Mouse (Mus musculus) spleen, adult 18-20 months (tissue): ENCODE data around the gene Mapk8ip1.

Experiments used
- DNase-seq, 2 experiments: peaks; one replicate each; pipeline ENCODE4 v3.0.0; 2022; ENCODE audit warnings: mixed read lengths in 2 of 2

Gene Mapk8ip1

DNA sequence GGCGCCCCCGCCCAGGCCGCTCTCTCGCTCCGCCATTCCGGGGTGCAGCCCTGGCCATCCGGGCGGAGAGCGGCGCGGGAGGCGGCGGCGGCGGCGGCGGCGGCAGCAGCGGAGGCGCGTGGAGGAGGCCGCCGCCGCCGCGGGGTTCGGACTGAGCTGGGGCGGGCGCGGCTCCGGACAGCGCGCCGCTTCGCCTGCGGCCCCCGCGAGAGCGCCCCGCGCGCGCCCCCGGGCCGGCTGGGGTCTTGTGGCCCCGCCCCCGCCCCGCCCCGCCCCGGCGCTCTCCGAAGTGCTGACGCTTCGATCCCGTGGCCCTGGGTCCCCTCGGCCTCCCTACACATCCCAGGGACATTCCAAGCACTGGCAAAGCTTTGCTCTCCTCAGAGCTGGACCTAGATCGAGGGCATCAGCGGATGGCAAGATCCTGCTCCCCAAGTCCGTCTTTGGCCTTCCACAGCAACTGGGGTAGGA is at the start of gene Mapk8ip1:
Gene Mapk8ip1, minus strand, starts transcription at position 173 of the 471 bp plus-strand sequence.
- no peak for DNase-seq

DNA sequence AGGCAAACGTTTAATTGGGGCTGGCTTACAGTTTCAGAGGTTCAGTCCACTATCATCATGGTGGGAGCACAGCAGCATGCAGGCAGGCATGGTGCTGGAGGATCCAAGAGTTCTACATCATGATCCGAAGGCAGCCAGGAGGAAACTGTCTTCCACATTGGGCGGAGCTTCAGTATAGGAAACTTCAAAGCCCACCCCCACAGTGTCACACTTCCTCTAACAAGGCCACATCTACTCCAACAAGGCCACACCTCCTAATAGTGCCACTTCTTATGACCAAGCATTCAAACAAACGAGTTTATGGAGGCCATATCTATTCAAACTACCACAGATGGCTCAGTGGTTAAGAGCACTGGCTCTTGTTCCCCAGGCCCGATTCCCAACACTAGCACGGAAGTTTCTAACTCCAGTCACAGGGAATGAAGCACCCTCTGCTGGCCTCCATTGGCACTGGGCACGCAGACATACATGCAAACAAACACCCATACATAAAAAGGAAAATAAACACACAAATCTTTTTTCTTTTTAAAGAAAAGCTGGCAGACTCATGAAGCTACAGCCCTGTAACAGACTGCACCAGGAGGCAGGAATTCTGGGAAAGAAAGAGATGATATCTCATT is 46.2 kb upstream of the Mapk8ip1 start:
- no peak for DNase-seq

DNA sequence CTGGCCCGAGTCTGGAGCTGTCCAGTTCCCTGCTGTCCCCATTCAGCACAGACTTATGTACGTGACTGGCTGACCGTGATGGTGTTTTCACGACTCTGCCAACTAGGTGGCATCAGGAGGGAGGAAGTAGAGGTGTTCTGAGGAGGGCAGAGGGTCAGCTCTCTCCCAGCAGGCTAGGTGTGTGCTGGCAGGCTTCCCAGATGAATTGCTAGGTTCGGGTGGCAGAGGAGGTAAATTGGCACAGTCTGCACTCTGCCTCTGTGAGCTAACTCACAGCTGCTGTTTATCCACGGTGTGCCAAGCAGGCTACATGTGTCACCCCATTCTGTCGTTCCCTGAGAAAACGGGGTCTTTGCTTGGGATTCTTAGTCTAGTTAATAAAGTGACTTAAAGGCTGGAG is 45.6 kb upstream of the Mapk8ip1 start:
- DNase-seq, result no peak

DNA sequence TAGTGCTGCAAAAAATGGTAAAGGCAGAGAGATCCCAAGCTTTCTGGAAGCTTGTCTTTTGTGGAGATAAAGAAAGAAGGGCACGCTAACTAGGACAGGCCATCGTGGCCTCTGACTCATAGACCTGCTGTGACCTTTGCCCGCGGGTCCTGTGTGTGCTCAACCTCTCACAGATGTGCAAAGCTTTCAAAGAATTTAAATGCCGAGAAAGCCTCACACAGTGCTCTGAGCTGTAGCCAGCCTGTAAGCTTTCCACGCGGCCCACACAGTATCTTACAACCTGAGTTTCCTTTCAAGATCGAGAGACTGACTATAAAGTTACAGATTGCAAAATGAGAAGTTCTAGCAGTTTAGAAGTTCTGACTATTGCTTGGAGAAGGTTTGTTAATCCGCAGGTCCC is 44.8 kb upstream of the Mapk8ip1 start:
- DNase-seq, result no peak

DNA sequence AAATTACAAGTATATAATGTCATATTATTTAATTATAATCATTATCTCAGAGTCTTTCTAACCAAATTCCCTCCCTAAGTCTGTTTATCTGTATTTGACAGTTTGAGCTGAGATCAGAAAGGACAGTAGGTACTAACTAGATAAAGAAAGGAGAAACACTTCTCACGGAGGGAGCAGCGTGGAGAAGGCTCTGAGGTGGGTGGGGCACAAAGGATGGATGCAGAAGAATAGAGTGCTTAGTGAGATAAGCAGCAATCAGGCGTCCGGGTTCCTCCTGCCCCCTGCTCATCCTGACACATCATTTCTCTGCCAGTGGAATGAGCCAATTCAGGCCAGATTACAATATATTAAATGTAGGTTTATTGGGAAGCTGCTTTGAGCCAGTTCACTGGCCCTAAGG is 43.3 kb upstream of the Mapk8ip1 start:
- DNase-seq, result no peak

DNA sequence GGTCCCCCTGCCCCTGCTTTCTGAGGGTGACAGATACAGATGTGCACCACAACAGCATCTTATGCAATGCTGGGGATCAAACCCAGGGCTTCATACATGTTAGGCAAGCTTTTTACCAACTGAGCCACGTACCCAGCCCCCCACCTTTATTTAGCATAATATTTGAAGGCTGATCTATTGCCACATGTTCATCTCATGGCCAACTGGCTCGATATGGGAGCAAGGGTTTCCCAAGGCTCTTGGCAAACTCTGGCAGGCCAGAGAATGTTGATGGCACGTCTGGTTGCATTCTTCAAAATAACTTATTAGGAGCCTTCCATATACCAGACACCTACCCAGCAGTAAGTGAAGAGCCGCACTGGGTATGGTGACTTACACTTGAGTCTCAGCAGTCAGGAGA is 42.2 kb upstream of the Mapk8ip1 start:
- no peak for DNase-seq

DNA sequence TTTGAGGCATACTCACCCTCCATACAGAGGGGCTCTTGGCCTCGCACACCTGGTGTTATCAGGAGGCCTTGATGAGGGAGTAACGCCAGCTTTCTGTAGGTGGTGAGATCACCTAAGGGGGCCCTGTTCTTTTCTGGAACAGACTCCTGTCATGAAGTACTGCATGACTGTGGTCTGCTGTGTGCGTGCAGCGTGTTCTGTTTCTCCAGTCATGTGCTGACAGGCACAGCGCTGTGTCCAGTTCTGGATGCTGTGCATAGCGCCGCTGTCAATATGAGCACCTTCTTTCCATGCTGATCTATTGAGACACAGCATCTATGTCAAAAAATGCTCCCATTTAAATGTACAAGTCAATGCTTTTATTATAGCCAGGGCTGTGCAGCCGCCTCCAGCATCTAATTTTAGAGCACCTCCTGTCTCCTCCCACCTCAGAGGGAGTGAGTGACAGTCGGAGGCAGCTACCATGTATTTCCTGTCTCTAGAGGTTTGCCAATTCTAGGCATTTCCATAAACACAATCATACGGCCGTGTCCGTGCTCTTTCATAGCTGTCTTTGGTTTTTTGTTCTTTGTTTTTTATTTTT is 41.4 kb upstream of the Mapk8ip1 start:
- no peak for DNase-seq

DNA sequence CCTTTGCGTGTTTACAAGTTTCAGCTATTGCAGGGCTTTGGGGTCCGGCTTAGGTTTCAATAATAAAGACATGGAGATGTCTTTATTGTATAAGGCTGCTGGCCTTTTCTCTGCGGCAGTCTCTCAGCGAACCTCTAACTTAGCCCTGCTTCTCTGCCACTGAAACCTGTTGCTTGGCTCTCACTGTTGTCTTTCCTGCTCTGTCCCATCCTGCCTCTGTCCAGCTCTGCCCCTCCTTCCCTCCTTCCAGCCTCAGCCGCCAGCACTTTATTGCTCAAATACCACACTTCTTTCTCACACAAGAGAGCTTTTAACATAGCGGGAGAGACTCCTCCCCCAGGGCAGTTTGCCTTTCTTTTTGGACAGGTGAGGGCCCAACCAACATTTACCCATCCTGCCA is 39.4 kb upstream of the Mapk8ip1 start:
- DNase-seq, result no peak

DNA sequence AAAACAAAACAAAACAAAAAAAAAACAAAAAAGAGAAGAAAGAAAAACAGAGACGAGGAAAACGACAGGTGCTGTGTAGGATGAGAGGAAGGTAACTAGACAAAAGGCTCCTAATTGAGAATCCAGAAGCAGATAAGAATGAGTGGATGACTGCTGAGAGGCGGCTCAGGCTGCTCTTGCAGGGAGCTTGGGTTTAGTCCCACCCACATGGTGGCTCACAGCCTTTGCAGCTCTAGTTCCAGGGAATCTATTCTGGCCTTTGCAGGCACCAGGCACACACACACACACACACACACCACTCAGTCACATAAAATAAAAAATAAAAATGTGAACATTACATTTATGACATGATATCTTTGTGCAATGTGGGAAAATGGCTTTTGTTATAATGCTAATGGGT is 37.5 kb upstream of the Mapk8ip1 start:
- no peak for DNase-seq

DNA sequence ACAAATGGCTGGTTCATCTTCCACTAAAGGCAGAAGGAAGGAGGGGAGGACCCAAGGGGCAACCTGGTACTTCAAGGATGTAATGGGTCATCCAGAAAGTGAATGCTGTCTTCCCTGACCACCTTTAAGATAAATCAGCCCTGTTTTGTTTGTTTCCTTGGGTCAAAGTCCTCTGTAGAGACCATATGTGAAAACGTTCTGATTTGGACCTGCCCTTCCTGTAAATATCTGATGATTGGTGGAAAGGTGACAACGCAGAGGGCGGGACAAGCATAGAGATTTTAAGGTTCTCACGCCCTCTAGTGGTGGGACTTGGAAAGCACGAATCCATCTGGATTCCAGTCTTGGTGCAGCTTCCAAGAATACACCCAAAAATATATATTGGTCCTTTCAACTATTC is 36.8 kb upstream of the Mapk8ip1 start:
- peak in 1 of 2 experiments; percentile 60 for DNase-seq

DNA sequence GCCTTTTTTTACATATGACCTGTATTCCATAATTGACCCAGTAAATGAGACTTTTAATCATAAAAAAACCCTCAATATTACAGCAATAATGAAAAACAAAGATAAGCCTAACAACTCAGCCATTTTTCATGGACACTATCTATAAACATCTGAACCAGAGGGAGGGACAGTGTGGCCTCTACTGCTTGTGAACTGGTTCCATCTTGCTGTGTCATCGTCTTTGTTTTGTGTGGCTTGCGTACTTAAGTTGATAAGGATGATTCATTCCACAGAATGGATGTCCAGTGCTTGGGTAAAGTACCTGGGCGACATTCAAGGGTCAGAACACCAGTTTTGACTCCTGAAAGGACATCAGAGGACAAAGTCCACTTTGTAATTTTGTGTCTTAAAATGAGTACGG is 36.3 kb upstream of the Mapk8ip1 start:
- DNase-seq, result no peak

DNA sequence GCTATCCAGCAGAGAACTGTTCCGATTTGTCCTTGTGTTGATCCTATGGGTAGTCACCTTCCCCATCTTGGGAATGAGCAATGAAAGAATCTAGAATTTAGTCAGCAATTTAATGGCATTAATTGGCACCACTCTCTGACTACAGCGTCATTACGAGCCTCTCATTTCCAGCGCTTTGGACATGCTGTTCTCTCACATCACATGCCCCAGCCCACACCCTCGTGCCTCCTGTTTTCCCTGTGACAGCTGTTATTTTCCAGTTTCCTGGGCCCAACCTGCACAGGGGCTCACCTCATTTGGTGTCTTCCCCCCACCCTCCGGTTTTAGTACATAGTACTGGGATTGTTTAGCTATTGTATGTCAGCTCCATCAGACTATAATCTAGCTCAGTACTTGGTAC is 34.0 kb upstream of the Mapk8ip1 start:
- DNase-seq, result no peak

DNA sequence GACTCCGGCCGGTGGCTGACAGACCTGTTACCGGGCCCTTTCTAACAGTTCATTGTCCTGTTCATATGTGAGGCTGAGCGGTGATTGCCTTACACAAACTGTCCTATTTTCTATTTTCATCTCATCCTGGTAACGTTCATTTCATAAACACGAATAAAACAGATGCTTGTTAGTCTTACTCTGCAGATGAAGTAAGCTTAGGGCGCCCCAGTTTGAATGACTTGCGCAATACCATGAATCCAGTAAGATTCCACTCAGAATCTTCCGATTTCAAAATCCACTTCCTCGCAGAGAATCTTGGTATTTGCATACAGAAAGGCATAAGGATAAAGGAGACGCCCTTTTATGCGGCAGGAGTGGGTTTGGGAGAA is 33.3 kb upstream of the Mapk8ip1 start:
- DNase-seq, result no peak

DNA sequence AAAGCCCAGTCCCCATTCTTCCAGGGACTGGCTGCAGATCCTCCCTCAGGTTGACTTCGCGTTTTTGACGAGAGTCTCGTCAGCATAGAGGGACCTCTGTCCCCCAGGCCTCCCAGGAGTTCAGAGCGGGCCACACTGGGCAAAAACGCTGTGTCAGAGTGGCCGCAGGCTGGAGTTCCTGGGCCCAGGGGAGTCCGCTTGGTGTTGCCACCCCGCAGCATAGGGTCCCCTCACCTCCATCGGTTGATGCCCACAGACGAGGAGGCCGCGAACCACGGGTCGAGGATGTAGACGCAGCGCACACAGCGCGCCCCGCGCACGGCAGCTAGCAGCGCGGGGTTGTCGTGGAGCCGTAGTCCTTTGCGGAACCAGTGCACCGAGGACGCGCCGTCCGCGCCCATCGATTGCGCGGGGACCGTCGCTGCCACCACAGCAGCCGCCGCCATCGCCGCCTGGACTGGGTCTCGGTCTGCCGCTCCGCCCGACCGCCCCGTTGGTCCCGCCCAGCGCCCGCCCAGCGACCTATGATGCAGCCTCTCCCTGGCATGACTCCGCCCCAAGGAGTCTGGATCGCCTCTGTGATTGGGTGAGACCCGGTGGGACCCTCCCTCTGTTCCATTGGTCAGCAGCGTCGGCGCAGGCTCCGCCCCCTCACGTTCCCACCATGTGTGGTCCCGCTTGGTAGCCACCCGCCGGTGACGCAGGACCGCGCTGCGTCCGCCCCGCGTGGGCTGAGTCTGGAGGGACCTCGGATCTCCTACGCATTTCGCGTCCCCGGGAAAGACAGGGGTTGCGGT is 32.7 kb upstream of the Mapk8ip1 start, which contains the start of gene Cry2:
Gene Cry2, minus strand, starts transcription at position 466 of the 797 bp plus-strand sequence.
- peak; percentile 97 for DNase-seq

DNA sequence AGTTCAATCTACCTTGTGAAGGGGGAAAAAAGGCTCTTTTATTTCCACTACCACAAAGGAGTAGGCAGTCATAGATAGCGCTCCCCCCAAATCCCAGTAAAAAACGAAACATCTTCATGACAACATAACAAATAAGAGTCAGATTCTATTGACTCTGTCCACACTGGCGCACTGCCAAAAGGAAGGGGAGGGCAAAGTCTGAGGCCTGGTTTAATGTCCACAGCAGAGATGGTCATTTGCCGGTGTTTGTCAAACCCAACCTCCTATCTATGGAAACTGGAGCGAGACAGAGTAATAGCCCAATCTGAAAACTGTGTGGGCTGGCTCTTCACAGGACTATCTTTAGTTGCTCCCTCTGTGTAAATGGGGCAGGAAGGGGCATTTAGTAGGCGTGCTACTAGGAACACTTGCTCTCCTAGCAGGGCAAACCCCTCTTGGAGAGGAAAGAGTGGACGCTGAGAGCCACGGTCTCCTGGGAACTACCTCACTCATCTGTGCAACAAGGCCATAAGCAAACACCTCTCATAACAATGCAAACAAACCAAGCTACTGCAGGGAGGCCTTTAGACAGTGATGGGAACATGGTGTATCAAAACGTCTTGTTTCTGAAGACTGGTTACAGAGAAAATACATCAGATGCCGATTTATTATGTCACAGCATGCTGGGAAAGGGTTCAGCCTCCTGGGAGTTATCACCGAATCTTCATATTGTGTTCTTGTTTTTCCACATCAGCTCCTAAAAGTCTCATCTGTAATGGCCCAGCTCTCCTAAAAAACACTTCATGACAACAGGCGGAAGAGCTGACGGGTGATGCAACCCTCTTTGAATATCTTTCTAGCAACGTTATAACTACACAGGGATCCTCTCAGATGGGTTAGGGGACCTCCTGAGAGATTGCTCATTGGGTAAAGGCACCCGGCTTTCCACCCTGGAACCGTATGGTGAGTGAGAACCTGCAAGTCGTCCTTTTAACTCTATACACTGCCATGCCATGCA is 31.5 kb upstream of the Mapk8ip1 start:
- no peak for DNase-seq

DNA sequence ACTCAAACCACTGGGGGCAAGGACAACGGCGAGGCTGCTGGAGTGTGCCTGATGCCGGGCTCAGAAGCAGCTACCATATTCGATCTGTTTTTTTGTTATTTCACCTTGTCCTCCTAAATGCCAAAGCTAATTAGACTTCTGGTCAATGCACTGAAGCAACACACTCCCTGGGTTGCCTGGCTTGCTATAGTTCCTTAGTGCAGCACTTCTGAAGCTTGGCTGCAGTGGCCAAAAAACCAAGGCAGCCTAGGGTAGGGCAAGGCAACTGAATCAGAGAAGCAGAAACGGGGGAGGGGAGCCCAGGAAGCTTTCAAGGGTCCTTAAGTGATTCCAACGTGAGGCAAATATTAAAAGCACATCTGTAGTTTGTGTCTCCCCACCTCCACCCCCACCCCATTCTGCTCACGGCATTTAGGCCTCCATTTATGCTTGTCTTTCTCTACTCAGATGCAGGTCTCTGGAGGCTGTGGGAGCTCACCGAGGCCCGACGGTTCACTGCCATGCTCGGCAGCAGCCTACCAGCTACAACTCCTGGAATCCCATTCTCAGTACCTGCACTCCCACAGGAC is 30.6 kb upstream of the Mapk8ip1 start:
- no peak for DNase-seq

DNA sequence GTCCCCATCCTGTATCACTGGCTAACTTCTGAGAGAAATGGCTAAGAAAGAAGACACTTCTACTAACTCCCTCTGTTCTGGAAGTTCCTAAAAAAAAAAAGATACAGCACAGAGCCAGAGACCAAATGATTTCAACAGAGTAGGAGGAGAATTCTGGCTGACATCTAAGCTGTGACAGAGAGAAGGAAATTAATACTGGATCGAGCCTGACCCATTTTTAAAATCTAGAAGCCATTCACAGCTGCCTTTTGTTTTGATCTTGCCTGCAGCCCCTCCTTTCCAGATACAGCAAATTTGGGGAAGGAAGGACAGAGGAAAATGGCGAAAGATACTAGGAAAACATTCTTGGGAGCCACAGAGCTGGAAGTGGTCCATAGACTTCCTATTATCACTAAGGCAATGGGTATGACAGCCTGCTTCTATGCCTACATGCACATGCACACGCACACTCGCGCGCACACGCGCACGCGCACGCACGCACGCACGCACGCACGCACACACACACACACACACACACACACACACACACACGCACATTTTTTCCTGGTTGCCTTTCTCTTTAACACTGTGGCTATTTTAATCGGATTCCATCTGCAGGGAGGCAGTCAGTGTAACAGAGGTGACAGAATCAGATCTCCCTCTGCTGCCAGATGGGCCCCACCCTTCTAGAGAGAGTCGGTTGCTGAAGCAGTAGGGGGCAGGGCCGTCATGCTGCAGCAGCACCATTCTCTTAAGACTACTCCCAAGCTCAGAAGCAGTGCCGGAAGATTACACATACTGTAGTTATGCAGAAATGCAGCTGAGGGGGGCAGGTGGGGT is 29.9 kb upstream of the Mapk8ip1 start:
- no peak for DNase-seq

DNA sequence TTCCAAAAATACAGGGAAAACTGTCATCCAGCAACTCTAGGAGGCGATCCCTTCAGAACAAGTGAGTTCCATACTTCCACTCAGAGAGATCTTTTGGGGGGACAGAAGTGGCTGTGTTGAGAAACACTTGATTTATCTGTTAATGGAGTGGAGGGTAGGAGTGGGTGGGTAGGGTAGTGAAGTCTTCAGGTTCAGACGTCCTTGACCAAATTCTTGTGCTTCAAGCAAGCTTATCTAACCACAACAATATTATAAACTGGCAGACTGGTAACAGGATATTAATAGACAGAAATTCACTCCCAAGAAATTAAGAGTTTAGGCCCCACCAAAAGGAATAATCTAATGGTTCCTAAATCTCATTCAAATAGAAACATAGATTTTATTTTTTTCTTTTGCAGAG is 29.0 kb upstream of the Mapk8ip1 start:
- DNase-seq, result no peak

DNA sequence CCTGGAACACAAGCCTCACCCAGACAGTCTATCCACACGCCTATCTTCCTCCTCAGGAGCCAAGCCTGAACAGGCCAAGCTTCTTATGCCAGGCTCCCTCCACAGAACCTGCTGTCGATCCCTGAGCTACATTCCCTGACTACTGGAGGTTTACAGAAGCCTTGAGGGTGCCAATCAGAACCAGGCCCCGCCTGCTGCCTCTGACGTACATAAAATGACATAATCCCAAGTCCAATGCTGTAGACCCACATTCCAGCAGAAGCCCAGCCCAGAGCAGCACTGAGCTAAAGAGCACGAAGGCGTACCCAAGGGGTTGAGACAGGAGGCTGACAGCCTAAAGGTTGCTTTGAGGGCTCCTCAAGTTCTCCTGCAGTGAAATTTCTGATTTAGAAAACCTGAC is 26.8 kb upstream of the Mapk8ip1 start:
- DNase-seq, result no peak

DNA sequence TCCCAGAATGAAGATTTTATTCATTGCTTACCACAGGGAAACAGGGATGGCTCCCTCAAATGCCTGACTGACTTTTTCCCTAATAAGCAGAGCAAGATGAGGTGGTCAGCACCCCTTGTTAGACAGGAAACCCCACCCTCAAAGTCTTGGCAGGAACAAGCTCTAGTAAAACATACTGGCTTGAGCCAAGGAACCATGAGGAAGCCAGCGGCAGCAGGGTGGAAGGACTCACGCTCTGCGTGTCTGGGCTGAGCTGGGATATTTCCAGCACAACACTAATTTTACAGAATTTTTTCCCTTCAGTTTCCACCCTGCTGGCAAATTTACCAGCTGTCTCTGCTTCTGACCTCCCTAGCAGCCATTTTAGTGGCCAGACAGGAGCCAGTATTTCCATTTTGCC is 25.4 kb upstream of the Mapk8ip1 start:
- DNase-seq, result no peak

DNA sequence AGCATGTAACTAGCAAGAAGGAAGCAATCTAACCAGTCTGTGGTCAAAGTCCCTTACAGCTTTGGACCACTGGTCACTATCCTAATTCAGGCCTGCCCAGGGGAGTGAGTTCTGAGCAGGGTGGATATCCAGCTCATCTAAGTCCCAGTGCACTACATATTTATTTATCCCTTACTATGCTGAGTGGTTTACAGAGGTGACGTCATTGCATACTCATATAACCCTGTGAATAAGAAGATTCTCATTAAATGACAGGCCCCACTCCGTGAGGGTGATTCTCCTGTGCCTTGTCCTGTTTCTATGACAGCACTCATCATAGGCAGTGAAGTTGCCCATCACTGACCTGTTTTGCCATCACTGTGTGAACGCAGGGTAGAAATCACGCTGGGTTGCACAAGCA is 24.3 kb upstream of the Mapk8ip1 start:
- DNase-seq, result no peak
